Mouse (Mus musculus) layer of hippocampus, adult 2 months (tissue): Measurements from ENCODE around the gene Akr1cl. TPM values are rescaled to one million over a fixed set of nuclear protein-coding genes. Genes with fewer than 3 reads are reported as not detected.
A peak's percentile ranks its signal among the peaks of the same experiment; 100 is the strongest.
"Not testable (repeated sequence)": the region's sequence is repeated elsewhere in the genome, so short reads cannot be mapped to it uniquely, and the experiment has no call there.

ENCODE experiments used
- DNase-seq, 2 experiments: peaks; one replicate each; pipeline ENCODE4 v3.0.0; 2022; ENCODE audit warnings: low spot score in 2 of 2
- H3K27ac ChIP-seq: fragments of 200-600 bp; 2 replicates; pipeline ENCODE4 v1.8.1; 2022
- H3K4me3 ChIP-seq: fragments of 200-600 bp; 2 replicates; pipeline ENCODE4 v1.8.1; 2022; ENCODE audit warnings: mild to moderate bottlenecking
- CTCF ChIP-seq: fragments of 200-600 bp; conservative IDR thresholded peaks from 2 replicates; pipeline ENCODE4 v1.8.1; 2022; ENCODE audit warnings: antibody characterized with exemption, mild to moderate bottlenecking, moderate library complexity
- long read RNA-seq, 2 experiments: library from polyadenylated mRNA; stranded (forward); transcript quantifications; one replicate each; pipeline ENCODE4 v2.0.0; 2021; ENCODE audit warnings: borderline mapping rate in 2 of 2
- total RNA-seq, 2 experiments: library from RNA; stranded (reverse); gene quantifications; 2 replicates each; pipeline ENCODE4 v1.2.3; 2021

Gene Akr1cl
- total RNA-seq: not detected
- long read RNA-seq, experiment 1: 0 reads
- long read RNA-seq, experiment 2: 0 reads

GRCm38 (mm10) chr1:65032641-65033040, at the start of gene Akr1cl:
TSS of gene Akr1cl (minus strand) at chr1:65032759.
- DNase-seq: no peak
- H3K4me3 ChIP-seq: no peak within 1 kb of the TSS
- no peak within 1 kb of the TSS for H3K27ac ChIP-seq
- no peak for TF ChIP-seq CTCF

- H3K27ac ChIP-seq: no peak within 1 kb of the TSS
- no peak for DNase-seq
These were observed 49.6 kb upstream of the Akr1cl start, which contains the start of gene Crygb for GRCm38 (mm10) chr1:65082188-65082587. TSS of gene Crygb (minus strand) at chr1:65082288.

GRCm38 (mm10) chr1:65075607-65076006, 43.0 kb upstream of the Akr1cl start:
- peak; percentile 74 for TF ChIP-seq CTCF
- H3K27ac ChIP-seq: no peak overlapping the region
- no peak overlapping the region for H3K4me3 ChIP-seq
- DNase-seq: no peak

More at GRCm38 (mm10) chr1:65082188-65082587, 49.6 kb upstream of the Akr1cl start, which contains the start of gene Crygb:
- TF ChIP-seq CTCF: no peak
- no peak within 1 kb of the TSS for H3K4me3 ChIP-seq

- DNase-seq: no peak
- no peak for TF ChIP-seq CTCF
- no peak within 1 kb of the TSS for H3K4me3 ChIP-seq
- H3K27ac ChIP-seq: no peak within 1 kb of the TSS
These were observed 41.0 kb upstream of the Akr1cl start, which contains the start of gene Crygc for GRCm38 (mm10) chr1:65073589-65073988. TSS of gene Crygc (minus strand) at chr1:65073689.

GRCm38 (mm10) chr1:65067842-65068241, 35.3 kb upstream of the Akr1cl start:
- Histone ChIP-seq H3K27ac (no peak overlapping the region), H3K4me3 (no peak overlapping the region)
- no peak for TF ChIP-seq CTCF
- no peak for DNase-seq

- no peak for TF ChIP-seq CTCF
- DNase-seq: no peak
- Histone ChIP-seq H3K27ac (no peak overlapping the region), H3K4me3 (no peak overlapping the region)
These were observed 31.6 kb upstream of the Akr1cl start for GRCm38 (mm10) chr1:65064201-65064600.

GRCm38 (mm10) chr1:65063352-65063751, 30.8 kb upstream of the Akr1cl start, which contains the start of gene Crygd:
TSS of gene Crygd (minus strand) at chr1:65063452.
- DNase-seq: no peak
- no peak for TF ChIP-seq CTCF
- H3K4me3 ChIP-seq: no peak within 1 kb of the TSS
- H3K27ac ChIP-seq: no peak within 1 kb of the TSS

- no peak for DNase-seq
- H3K27ac ChIP-seq: no peak overlapping the region
- no peak overlapping the region for H3K4me3 ChIP-seq
- no peak for TF ChIP-seq CTCF
These were observed 19.6 kb upstream of the Akr1cl start for GRCm38 (mm10) chr1:65052140-65052539.

GRCm38 (mm10) chr1:65051696-65052095, 19.1 kb upstream of the Akr1cl start:
- TF ChIP-seq CTCF: no peak
- DNase-seq: no peak
- Histone ChIP-seq H3K27ac (no peak overlapping the region), H3K4me3 (no peak overlapping the region)

GRCm38 (mm10) chr1:65050952-65051351, 18.4 kb upstream of the Akr1cl start, which contains the start of gene Cryge:
TSS of gene Cryge (minus strand) at chr1:65051149.
- H3K27ac ChIP-seq, DNase-seq, H3K4me3 ChIP-seq: not testable (repeated sequence)

GRCm38 (mm10) chr1:65048781-65049180, 16.2 kb upstream of the Akr1cl start:
- H3K27ac ChIP-seq: no peak overlapping the region
- peak; percentile 23 to 38 for DNase-seq
- H3K4me3 ChIP-seq: no peak overlapping the region
- TF ChIP-seq CTCF: no peak

GRCm38 (mm10) chr1:65046401-65047109, 14.0 kb upstream of the Akr1cl start:
- TF ChIP-seq CTCF: peak; percentile 87
- Histone ChIP-seq H3K27ac (no peak overlapping the region), H3K4me3 (no peak overlapping the region; the same call in 1 of the 2 replicates)
- DNase-seq: peak; percentile 18 to 44

GRCm38 (mm10) chr1:65043433-65043832, 10.9 kb upstream of the Akr1cl start:
- no peak for TF ChIP-seq CTCF
- H3K27ac ChIP-seq: no peak overlapping the region
- no peak overlapping the region for H3K4me3 ChIP-seq
- no peak for DNase-seq

GRCm38 (mm10) chr1:65041837-65042236, 9.3 kb upstream of the Akr1cl start:
- no peak for TF ChIP-seq CTCF
- Histone ChIP-seq H3K27ac (no peak overlapping the region), H3K4me3 (no peak overlapping the region)
- DNase-seq: no peak
